Mouse (Mus musculus): Measurements from ENCODE around the gene Pum2.
"Not testable (repeated sequence)": the region's sequence is repeated elsewhere in the genome, so short reads cannot be mapped to it uniquely, and the experiment has no call there.

Gene Pum2

DNA sequence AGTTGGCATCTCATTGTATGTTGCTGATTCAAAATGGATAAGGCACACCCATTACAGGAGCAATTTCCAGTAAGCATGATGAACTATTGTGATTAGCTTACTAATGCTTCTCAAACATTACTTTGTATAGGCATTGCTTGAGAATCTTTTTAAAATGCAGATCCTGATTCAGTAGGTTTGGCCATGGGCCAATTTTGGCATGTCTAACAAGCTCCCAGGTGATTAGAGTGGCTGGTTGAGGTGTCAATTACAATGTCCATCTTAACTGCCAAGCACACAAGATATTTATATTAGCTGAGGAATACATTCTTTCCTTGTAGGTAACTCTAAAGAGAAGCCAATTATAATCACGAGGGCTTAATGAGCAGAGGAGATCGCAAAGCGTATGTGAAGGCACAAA is 4.1 kb upstream of the Pum2 start:
- no peak for DNase-seq

DNA sequence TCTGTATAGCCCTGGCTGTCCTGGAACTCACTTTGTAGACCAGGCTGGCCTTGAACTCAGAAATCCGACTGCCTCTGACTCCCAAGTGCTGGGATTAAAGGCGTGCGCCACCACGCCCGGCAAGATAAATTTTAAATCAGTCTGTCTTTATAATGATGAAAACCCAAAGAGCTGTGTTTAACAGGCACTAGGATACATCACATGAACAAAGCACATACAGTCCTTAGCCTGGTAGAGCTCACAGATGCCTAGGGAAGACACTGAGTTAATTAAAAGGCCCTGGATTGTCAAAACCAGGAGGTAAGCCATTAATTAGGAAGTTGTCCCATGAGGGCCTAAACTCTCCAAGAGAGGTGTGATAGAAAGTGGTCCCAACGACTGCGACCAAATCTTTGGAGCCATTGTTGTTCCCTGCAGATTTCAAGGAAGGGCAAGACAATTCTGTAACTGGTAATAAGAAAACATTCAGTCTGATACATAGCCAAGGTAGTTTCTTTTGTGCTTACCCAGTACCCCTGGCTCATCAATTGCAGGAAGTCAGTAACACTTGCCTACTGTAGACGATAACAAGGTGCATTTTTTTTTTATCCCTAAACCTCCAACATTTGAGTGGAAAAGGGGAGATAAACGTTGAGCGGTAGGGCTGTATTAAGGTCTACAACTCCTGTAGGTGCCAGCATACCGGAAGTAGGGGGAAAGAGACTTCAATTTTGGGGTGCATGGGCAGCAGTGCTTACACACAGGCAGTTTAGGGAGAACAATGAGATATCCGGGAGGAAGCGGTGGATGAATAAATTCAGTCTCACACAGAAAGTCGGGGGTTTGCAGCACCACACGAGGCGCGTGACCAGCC is 587 bp upstream of the Pum2 start:
- DNase-seq: no peak

DNA sequence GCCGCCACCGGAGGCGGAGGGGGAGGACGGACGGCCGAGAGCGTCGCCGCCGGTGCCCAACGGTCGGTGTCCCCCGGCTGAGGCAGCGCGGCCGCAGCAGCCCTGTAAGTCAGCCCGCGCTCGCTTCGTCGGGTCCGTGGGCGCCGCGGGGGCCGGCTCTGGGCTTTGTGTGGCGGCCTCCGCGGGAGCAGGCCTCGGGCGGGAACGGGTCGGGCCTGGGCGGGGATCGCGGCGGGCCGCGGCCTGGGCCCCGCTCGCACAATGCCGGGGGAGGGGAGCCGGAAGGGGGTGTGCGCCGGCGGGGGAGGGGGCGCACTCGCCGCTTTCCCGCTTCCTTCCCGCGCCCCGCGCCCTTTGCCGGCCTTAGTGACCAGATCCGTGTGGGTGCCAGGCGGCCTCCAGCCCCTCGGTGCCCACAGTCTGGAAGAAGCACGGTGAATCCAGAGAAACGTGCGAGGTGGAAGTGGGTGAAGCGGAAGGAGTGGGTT is 487 bp downstream of the Pum2 start:
- peak; percentile 84 for DNase-seq

DNA sequence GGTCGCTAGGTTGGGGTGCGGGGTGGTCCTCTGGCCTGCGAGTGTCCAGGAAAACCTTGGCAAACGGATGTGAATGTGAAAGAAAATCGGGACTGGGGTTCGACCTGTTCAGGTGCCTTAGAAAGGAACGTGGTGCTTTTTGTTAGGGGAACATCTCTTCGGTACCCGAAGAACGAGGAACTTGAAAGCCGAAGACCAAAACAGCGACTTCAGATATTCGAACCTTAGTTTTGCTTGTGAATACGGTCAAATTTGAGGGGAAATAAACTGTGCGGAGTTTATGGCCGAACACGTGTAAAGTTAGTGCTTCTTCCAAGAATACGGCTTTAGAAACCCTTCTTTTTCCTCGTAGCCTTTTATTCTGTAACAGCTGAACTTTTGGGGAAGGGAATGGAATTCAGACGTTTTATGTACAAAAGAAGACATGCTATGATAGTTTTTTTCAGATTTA is 982 bp downstream of the Pum2 start:
- DNase-seq: no peak

DNA sequence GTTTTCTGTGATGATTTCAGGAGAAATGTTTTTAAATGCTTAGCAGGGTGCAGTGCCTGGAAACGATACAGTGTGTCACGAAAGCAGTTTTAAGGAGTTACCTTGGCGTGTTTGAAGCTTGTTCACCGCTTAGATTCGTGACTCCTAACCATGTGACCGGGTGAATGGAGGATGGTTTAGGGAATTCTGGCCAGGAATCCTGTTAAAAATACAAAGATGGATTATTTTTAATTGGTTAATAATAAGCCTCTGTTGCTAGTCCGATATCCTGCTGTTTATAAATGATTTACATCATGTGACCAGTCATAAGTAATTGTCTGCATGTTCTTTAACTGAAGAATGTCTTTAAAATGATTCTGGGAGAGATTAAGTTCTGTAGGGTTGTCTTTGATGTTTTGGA is 1.4 kb downstream of the Pum2 start:
- DNase-seq: no peak

DNA sequence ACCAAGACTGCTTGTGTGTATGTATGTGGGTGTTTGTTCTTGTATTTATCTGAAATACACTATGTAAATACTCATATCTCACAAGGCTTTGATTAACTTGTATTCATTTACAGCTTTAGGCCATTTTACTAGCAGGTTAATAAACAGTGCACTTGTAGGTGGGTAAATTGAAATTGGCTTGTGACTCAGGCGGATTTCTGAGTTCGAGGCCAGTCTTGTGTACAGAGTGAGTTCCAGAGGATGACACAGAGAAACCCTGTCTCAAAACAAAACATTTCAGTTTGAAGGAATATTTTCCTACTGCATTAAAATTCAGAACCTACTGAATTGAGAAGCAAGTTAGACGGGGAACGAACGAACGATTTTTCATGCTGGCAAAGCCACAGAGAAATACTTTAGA is 2.4 kb downstream of the Pum2 start:
- DNase-seq: no peak

DNA sequence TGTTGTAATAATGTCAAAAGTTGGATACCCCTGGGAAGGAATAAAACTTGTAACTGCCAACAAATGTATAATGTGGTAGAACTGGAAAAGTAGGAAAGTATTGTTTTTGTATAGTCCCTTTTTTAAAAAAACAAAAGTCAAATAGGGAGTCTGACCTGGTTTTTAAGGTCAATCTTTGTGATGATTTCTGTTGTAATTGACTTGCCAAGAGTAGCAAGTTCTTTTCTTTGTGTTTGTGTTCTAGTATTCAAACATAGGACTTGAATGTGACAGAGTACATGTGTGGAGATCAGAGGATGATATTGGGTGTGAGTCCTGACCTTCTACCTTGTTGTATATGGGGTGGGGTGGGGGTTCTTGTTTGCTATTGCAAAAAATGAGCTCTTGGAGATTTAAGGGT is 4.0 kb downstream of the Pum2 start:
- no peak for DNase-seq

DNA sequence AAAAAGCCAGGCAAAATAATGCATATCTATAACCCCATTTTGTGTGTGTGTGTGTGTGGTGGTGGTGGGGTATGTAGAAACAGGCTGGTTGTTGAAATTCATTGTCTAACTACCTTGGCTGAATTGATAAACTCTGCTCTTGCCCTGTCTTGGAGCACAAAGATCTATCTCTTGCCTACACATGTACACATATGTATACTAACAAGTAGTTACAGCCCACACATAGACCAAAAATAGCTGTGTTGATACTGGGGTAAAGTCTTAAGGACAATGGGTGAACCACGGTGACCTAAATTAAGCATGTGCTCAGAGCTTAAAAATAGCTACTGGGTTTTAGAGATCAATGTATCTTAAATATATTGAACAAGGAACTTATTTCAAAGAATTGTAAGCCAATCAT is 10.3 kb downstream of the Pum2 start:
- DNase-seq: no peak

DNA sequence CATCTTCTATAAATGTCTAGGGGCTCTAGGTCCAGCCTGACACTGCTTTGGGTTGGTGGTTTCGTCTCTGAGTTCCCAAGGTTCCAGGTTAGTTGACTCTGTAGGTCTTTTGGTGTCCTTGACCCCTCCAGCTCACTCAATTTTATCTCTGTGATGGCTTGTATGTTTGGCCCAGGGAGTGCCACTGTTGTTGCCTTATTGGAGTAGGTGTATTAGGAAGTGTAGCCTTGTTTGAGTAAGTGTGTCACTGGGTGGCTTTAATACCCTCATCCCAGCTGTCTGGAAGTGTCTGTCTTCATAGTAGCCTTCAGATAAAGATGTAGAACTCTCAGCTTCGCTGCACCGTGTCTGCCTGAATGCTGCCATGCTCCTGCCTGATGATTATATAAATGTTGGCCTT is 11.1 kb downstream of the Pum2 start:
- no peak for DNase-seq

DNA sequence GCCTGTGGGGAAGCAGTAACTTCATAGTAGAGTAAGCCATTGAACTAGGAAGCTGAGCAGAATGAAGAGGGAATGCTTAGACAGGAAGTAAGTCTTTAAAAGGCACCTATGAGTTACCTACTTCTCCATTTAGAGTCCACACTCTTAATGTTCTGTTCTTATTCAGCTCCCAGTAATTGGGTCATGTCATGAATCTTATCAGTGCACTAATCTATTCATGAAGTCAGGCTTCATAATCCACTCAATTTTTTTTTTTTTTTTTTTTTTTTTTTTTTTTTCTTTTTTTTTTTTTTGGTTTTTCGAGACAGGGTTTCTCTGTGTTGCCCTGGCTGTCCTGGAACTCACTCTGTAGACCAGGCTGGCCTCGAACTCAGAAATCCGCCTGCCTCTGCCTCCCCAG is 15.9 kb downstream of the Pum2 start:
- DNase-seq: not testable (repeated sequence)

DNA sequence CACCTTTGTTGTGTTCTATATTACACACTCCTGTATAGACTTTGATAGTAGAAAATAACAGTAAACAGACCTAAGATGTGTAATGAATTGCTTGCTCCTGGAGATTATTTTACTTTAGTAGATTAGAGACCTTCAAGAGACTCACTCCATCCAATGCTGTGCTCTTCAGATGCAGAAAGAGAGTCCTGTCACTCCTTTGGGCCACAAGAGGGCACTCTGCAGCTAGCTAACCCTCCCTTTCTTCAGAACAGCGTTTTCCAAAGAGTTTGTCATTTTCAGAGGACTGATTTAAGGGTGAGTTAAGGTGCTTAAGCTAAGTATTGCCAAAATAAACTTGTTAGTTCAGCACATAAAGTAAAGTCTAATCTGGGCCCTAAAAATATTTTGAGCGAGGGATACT is 25.0 kb downstream of the Pum2 start:
- peak; percentile 58 for DNase-seq

DNA sequence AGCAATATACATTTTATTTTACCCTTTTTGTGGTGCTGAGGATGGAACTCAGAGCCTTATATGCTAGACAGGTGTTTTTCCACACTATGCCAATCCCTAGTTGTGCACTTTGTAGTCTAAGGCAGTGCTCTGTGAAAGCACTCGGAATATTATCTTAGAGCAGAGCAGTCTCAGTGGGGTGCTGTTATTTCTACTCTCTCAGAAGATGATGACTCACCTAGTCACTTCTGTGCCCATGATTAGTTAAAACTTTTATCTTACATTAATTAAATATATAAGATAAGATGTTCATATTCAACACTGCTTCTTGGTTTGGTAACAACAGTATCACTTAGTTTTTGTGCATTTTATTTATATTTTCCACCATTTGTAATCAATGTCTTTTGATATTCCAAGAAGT is 30.1 kb downstream of the Pum2 start:
- no peak for DNase-seq

DNA sequence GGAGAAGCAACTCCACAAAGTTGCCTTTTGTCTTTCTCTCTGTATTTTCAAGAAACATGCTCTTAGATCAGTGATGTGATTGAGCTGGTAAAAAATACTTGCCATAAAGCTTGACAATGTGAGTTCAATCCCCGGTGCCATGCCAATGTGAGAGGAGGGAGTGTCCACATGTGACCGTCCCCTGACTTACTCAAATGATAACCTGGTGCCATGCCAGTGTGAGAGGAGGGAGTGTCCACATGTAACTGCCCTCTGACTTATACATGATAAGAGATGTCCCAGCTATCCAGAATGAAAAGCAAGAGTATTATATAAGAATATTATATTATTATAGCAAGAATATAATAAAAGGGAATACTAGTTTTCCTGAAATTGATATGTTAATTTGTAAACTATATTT is 34.9 kb downstream of the Pum2 start:
- DNase-seq: no peak

DNA sequence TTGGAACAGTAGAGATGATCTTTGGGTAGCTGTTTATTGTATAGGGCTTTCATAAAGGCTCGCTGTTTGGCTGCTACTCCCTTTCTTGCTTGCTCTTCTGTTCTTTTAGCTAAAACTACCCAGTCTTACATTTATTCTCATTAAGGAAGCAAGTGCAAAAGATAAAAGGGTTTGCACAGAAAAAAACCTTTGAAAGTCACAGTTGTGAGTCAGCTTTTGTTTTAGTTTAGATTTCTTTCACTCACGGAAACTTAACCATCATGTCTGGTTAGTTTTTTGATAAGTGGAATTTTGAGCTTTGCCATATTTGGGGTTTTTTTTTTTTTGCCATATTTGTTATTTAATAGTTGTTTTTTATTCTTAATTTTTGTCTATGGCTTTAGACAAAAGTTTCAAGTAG is 38.7 kb downstream of the Pum2 start:
- no peak for DNase-seq

DNA sequence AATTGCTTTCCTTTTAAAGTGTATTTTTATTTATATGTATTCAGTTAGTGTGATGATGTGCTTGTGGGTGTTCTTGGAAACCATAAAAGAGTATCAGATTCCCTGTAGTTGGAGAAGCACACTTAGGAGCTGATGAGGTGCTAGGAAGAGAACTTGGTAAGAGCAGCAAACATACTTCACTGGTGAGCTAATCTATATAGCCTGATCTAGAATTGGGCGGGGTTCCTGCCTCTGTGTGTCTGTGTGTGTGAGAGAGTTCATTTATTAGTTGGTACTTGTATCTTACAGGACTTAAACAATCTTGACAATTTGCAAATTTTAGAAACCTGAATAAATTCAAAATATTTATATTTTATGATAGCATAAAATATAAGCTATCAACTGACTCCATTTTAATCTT is 42.2 kb downstream of the Pum2 start:
- no peak for DNase-seq

DNA sequence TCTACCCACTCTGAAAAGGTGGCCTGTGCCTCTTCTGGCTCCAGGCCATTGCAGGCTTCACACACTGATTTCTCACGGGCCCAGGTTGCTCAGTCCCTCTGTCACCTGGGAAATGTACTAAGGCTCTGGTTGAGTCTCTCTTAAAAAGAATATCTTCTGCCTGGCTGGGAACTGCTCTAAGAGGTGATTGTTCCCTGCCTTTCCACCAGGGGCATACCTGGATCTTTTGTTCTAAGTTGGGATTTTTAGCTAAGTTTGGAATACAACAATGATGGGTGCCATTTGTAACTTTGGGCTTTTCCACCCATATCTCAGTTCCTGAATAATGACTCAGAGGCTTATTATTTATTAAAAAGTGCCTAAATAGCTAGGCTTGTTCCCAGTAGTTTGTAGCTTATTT is 53.0 kb downstream of the Pum2 start:
- DNase-seq: no peak

DNA sequence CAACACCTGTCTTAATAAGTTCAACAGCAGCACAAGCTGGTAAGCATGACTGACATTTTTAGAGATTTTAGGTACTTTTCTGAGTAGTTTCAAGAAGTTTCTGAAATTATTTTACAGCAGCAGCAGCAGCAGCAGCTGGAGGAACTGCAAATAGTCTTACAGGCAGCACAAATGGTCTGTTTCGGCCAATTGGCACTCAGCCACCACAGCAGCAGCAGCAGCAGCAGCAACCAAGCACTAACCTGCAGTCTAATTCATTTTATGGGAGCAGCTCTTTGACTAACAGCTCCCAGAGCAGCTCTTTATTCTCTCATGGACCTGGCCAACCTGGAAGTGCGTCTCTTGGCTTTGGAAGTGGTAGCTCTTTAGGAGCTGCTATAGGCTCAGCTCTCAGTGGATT is 54.8 kb downstream of the Pum2 start:
- DNase-seq: no peak

DNA sequence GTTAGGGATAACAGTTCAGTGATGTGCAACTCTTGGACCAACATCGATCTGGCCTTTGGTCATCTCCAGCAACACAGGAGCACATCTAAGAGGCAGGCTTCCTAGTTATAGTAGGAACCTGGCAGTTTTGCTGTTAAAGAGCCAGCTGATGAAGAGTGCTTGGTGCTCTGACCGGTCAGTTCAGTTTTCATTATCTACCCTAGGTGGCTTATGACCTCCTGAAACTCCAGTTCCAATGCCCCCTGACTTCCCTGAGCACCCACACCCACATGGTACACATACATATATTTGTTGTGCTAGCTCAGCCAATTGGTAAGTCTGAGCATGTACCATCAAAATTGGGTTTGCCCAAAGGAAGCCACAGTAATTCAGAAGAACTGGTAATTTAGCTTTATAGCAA is 79.7 kb downstream of the Pum2 start:
- no peak for DNase-seq

DNA sequence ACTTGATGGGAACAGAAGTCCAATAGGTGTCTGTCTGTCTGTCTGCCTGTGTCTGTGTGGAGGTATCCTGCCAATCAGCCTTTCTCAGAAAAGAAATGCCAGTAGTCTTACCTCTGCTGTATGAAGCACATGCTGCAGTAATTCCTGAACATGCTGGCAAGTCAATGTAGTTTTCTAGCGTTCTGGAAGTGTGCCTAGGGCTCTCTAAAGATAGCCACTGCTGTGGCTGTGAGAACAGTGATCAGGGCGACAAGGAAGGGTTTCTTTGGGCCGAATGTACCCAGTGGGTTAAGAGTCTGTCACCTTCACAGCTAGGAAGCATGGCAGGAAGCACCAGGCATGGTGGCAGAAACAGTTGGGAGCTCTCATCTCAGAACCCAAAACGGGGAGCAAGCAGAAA is 80.2 kb downstream of the Pum2 start:
- DNase-seq: no peak

DNA sequence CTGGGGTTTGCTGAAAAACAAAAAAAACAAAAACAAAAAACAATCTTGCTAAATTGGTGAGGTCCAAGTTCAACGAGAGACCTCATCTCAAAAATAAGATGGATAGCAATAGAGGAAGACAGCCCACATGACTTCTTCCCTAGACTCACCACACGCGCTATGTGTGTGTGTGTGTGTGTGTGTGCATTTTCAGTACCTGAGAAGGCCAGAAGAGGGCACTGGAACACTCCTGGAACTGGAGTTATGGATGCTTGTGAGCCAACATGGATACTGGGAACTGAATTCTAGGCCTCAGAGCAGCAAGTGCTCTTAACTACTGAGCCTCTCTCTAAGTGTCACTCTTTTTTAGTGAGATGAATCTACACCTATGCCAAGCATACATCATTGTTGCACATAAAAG is 84.1 kb downstream of the Pum2 start:
- no peak for DNase-seq

DNA sequence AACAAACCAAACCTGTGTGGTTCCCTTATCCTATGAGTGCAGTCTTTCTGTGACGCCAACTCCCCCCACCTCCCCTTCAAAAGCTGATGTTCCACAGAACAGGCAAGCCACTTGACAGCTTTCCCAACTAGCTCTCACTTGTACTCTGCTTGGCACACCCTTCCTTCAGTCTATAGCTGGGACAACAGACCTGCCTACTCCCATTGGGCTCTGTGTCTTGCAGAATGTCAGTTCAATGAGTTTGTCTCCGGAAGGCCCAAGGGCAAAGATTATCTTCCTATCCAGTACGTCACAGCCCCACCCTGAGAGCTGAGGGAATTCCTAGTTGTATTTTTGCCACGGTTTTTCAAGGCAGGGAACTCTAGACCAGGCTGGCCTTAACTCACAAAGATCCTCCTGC is 85.2 kb downstream of the Pum2 start:
- DNase-seq: no peak

DNA sequence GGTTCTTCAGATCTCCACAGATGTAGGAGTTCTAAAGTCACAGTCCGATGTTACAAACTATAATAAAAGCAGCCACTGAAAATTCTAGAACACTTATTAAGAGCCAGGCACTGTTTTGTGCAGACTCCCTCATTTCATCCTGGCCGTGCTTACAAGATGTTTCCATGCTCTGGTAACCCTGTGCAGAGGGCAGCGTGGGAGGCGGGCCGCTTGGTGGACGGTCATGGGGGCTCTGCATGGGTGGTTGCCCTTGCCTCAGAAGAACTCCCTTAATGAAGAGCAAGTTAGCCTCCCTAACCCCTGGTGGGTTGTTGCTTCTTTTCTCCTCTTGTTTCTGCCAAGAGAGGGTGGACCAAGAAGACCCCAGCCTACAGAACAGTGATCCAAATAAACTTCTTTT is 85.8 kb downstream of the Pum2 start:
- no peak for DNase-seq

DNA sequence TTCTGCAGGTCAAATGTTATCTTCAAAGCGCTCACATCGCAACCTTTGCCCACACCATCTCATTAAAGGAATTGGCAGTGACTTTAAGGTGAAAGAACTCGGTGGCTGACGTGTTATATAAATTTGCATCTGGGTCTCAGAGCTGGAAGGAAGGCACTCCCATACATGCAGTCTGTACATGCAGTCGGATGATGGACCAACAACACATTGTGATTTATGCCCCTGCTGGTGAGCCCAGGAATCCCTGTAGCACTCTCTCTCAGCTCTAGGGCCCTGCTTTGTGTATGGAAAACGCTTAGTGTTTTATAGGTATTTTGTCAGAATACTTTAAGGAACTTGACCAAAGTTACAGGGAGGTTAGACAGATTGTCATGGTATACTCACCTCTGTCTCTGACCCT is 86.6 kb downstream of the Pum2 start:
- DNase-seq: no peak

DNA sequence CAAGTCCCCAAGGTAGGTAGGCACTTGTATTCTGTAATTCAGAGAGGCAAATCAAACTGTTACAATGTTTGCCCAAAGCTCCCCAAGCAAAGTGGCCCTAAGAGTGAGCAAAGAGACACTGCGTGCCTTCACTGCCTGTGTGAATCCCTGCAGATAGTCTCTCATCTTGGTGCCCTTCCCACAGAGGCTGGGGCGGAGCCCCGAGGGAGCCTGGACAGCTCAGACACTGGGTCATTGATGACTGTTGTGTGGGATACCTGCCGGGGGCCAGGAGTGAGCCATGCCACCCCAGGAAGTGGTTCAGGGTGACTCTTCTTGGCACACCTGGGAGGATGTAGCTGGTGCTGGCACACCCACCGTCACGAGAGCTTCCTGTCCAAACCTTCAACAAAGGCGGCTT is 87.1 kb downstream of the Pum2 start:
- DNase-seq: no peak

DNA sequence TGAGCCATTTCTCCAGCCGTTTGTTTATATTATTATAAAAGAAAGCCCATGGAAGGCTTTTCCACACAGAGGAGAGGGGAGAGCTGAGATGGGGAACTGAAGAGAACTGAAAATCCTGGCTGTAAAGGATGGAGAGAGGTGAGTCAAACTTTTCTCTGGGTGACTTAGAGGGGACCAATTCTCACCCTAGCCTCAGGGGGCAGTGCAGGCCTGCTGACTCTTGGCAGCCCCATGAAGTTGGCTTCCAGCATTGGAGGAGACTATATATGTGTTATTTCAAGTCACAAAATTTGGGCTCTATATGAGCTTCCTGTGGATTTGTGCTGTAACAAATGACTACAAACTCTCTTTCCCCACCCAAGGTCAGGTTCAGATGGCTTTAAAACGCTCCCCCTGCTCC is 88.7 kb downstream of the Pum2 start:
- DNase-seq: peak; percentile 42

Measured in thymus, postnatal 14 days (tissue).